Mouse (Mus musculus): ENCODE measurements around the gene Tdp2.

DNA sequence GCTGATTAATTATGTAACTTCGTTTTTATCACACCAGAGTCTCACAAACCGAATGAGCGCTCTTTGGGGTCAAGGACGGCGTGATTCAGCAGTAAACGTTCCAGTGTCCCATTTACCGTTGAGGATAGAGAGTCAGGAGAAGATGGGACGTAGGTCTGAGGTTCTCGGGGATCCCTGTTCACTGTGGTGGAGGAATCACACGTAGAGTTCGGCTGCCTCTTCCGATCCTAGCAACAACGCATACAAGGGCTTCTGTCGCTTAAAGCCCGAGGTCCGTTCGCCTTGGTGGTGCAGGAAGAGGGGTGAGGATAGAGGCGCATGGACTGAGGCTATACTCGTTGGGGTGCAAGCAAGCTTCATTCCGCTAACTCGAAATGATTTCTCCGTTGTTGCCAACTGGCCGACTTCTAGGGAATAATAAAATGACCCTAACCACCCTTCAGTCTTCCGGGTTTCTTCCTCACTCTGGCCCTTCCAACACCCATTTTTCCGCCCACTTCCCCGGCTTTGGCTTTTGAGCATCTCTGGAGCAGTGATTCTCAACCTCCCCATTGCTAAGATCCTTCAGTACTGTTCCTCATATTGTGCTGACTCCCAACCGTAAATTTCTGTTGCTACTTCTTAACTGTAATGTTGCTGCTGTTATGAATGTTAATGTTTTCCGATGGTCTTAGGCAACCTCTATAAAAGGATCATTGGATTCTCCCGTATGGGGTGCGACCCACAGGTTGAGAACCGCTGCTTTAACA is 31.4 kb upstream of the Tdp2 start:
- TF ChIP-seq POLR2A (IDR thresholded peaks at IDR 0.05; ENCODE audit: low read depth, low read length) (no peak), CTCF (IDR thresholded peaks at IDR 0.05; ENCODE audit: extremely low read depth, insufficient read depth, insufficient read length, insufficient replicate concordance) (no peak)
